Comparison of ENCODE assay signal across 19 mouse cellular contexts in the genomic region with DNA sequence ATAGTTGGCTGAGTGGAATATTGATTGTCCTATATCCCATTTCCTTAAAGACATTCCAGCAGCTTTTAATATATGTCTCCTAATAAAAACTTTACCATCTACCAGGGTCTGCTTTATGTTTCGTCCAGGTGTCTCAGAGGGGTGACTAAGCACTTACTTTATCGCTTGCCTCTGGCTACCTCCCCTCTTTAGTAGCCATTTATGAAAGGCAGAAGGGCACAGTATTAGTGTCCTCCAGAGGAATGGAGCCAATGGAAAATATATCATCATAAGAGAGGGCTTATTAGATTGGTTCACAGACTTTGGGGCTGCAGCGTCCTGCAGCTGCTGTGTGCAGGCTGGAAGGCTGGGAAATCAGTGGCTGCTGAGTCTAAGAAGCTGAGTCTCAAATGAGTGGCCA.
DNase-seq lines count a peak whose midpoint lies in the region; ATAC-seq lines count a peak whose summit lies in the region.
"Had no signal": no experiment of that assay in that cellular context is flagged by ENCODE, and none has a peak within 500 bp of the region (broad histone marks: within the 10 kb centered on the region; RNA-seq: fewer than 3 reads in every experiment).

No protein-coding gene starts in this region.

- 74% methylated on average over 3 of the region's 3 CpGs for WGBS in midbrain, embryonic 14.5 days
- WGBS in midbrain, embryonic 15.5 days = 61% methylated on average over 3 of the region's 3 CpGs
- 16% methylated on average over 3 of the region's 3 CpGs for WGBS in limb, embryonic 13.5 days

- no peak overlapping the region for H3K4me2 ChIP-seq in midbrain, embryonic 14.5 days (ENCODE audit: low read length)
- H3K4me2 ChIP-seq in midbrain, embryonic 15.5 days = no peak overlapping the region
- no peak overlapping the region for H3K4me2 ChIP-seq in limb, embryonic 13.5 days (replicated peaks)
- H3K4me2 ChIP-seq: heart, embryonic 15.5 days; liver, embryonic 13.5 days had no signal

- H3K36me3 ChIP-seq in midbrain, embryonic 14.5 days (ENCODE audit: control insufficient read depth, insufficient read depth, low read length) = no peaks in the 10 kb centered on the region
- no peaks in the 10 kb centered on the region for H3K36me3 ChIP-seq in midbrain, embryonic 15.5 days (replicated peaks)
- H3K36me3 ChIP-seq in limb, embryonic 13.5 days = no peaks in the 10 kb centered on the region
- H3K36me3 ChIP-seq: heart, embryonic 15.5 days; liver, embryonic 13.5 days had no signal

- no peak overlapping the region for H3K4me3 ChIP-seq in midbrain, embryonic 14.5 days (replicated peaks; ENCODE audit: low read depth, low read length)
- no peak overlapping the region for H3K4me3 ChIP-seq in midbrain, embryonic 15.5 days
- H3K4me3 ChIP-seq in limb, embryonic 13.5 days = no peak overlapping the region
- H3K4me3 ChIP-seq: erythroblast, embryonic 14.5 days; heart, embryonic 15.5 days; liver, embryonic 13.5 days had no signal

- 0 out of 2 replicates have a peak, but pooled peaks cover 4% of the 10 kb centered on the region for H3K4me1 ChIP-seq in midbrain, embryonic 14.5 days (ENCODE audit: control insufficient read depth, insufficient read depth, low read length)
- H3K4me1 ChIP-seq in midbrain, embryonic 15.5 days = peaks cover 8% of the 10 kb centered on the region; the same call in 1 of the 2 replicates
- peaks cover 14% of the 10 kb centered on the region; the same call in 1 of the 2 replicates for H3K4me1 ChIP-seq in limb, embryonic 13.5 days
- H3K4me1 ChIP-seq: heart, embryonic 15.5 days; liver, embryonic 13.5 days had no signal

- no peak overlapping the region for H3K27ac ChIP-seq in midbrain, embryonic 14.5 days (replicated peaks; ENCODE audit: low read depth, low read length)
- no peak overlapping the region for H3K27ac ChIP-seq in midbrain, embryonic 15.5 days
- no peak overlapping the region for H3K27ac ChIP-seq in limb, embryonic 13.5 days
- H3K27ac ChIP-seq: heart, embryonic 15.5 days; liver, embryonic 13.5 days; stomach, postnatal 0 days had no signal

- no peaks in the 10 kb centered on the region for H3K9me3 ChIP-seq in midbrain, embryonic 14.5 days (ENCODE audit: control insufficient read depth, low read length)
- H3K9me3 ChIP-seq in midbrain, embryonic 15.5 days = no peaks in the 10 kb centered on the region
- no peaks in the 10 kb centered on the region for H3K9me3 ChIP-seq in limb, embryonic 13.5 days
- H3K9me3 ChIP-seq: heart, embryonic 15.5 days; liver, embryonic 13.5 days had no signal

- DNase-seq in heart, adult 11 months = peak; percentile 42
- DNase-seq in heart, adult 9 months (ENCODE audit: low spot score in 2 of 2) = no peak
- peak; percentile 3 for DNase-seq in midbrain, embryonic 14.5 days
- DNase-seq in retina, embryonic 14.5 days (ENCODE audit: low spot score) = peak; percentile 19
- DNase-seq in lung, postnatal 4 days = no peak
- no peak for DNase-seq in kidney, postnatal 36 days
- DNase-seq: adrenal gland, postnatal 14 days; cerebellum, adult 18-20 months; heart, adult 18-20 months; kidney, adult 18-20 months; kidney, postnatal 4 days; liver, embryonic 13.5 days; right cerebral cortex, postnatal 25 days; thymus, postnatal 14 days had no signal

- H3K27me3 ChIP-seq in midbrain, embryonic 14.5 days (ENCODE audit: control insufficient read depth, insufficient read depth, low read length) = no peaks in the 10 kb centered on the region
- no peaks in the 10 kb centered on the region for H3K27me3 ChIP-seq in midbrain, embryonic 15.5 days (replicated peaks)
- H3K27me3 ChIP-seq in limb, embryonic 13.5 days = no peaks in the 10 kb centered on the region
- H3K27me3 ChIP-seq: heart, embryonic 15.5 days; liver, embryonic 13.5 days had no signal

- no peak overlapping the region for H3K9ac ChIP-seq in midbrain, embryonic 14.5 days (replicated peaks; ENCODE audit: low read length)
- H3K9ac ChIP-seq in midbrain, embryonic 15.5 days = no peak overlapping the region
- no peak overlapping the region for H3K9ac ChIP-seq in limb, embryonic 13.5 days
- H3K9ac ChIP-seq: heart, embryonic 15.5 days; liver, embryonic 13.5 days had no signal

- ATAC-seq in midbrain, embryonic 14.5 days (ENCODE audit: low FRiP score, low TSS enrichment) = no peak
- ATAC-seq in midbrain, embryonic 15.5 days (replicated peaks) = no peak
- ATAC-seq in limb, embryonic 13.5 days (ENCODE audit: low FRiP score, low read depth) = peak; percentile 94

Comparison
In these comparisons a context has a peak if more than half of its experiments do, and no peak if none do; other contexts are left out.
1. DNase-seq: peak in heart, adult 11 months (single experiment), midbrain, embryonic 14.5 days (single experiment) and retina, embryonic 14.5 days (single experiment); none in heart, adult 9 months (0 of 2), lung, postnatal 4 days (0 of 2) and kidney, postnatal 36 days (0 of 2).